Mouse (Mus musculus) midbrain, embryonic 12.5 days (tissue): ENCODE results near the gene Tbxas1. TPM values are rescaled to one million over a fixed set of nuclear protein-coding genes. Genes with fewer than 3 reads are reported as not detected.

Source experiments
- ATAC-seq: fragments of 200-750 bp; cut with Nextera tagmentation; 2 replicates; pipeline ENCODE4 v1.8.0; 2017; ENCODE audit warnings: low read depth, moderate TSS enrichment, moderate library complexity; ENCODE audit not compliant: low FRiP score
- H3K27ac ChIP-seq: fragments of 300-500 bp; sonication (generic); replicated peaks from 2 replicates; pipeline ENCODE4 v1.5.1; 2016; ENCODE audit warnings: mild to moderate bottlenecking
- H3K27me3 ChIP-seq: fragments of 300-500 bp; sonication (generic); 2 replicates; pipeline ENCODE4 v1.6.1; 2016; ENCODE audit warnings: mild to moderate bottlenecking
- H3K36me3 ChIP-seq: fragments of 300-500 bp; sonication (generic); 2 replicates; pipeline ENCODE4 v1.6.1; 2016
- H3K4me1 ChIP-seq: fragments of 300-500 bp; sonication (generic); 2 replicates; pipeline ENCODE4 v1.6.1; 2016
- H3K4me2 ChIP-seq: fragments of 300-500 bp; sonication (generic); replicated peaks from 2 replicates; pipeline ENCODE4 v1.6.1; 2016; ENCODE audit warnings: mild to moderate bottlenecking, moderate library complexity
- H3K4me3 ChIP-seq: fragments of 300-500 bp; sonication (generic); 2 replicates; pipeline ENCODE4 v1.5.1; 2016; ENCODE audit warnings: mild to moderate bottlenecking
- H3K9ac ChIP-seq: fragments of 300-500 bp; sonication (generic); replicated peaks from 2 replicates; pipeline ENCODE4 v1.6.1; 2016; ENCODE audit warnings: mild to moderate bottlenecking, moderate library complexity
- H3K9me3 ChIP-seq: fragments of 300-500 bp; sonication (generic); 2 replicates; pipeline ENCODE4 v1.6.1; 2016; ENCODE audit warnings: mild to moderate bottlenecking
- WGBS: fragments of 180-500 bp; shearing (Covaris S2); methylation state at CpG from one replicate; pipeline ENCODE4 v1.1.7; 2016; 5-methylcytosine and 5-hydroxymethylcytosine counted together
- polyA plus RNA-seq: library from polyadenylated mRNA; unstranded; fragments of >200 nt; fragmentation: Nextera tagmentation; extraction: Ambion mirVana; gene quantifications from 2 replicates; pipeline ENCODE4 v1.2.1, GENCODE M21; 2016

Gene Tbxas1
- polyA plus RNA-seq, 1 experiment from 2014 or later: 2.2 TPM

- no peak overlapping the region for H3K27ac ChIP-seq
- H3K4me1 ChIP-seq: peaks cover 21% of the 10 kb centered on the region
- no peak overlapping the region for H3K4me2 ChIP-seq
- H3K4me3 ChIP-seq: no peak overlapping the region
- WGBS: 84% methylated on average over 1 of the region's 1 CpGs
- no peaks in the 10 kb centered on the region for H3K27me3 ChIP-seq
- 0 out of 2 replicates have a peak, but pooled peaks cover 5% of the 10 kb centered on the region for H3K36me3 ChIP-seq
- ATAC-seq: no peak
- no peak overlapping the region for H3K9ac ChIP-seq
- no peaks in the 10 kb centered on the region for H3K9me3 ChIP-seq
Observed at GRCm38 (mm10) chr6:38840780-38841179, 34.4 kb upstream of the Tbxas1 start.

DNA sequence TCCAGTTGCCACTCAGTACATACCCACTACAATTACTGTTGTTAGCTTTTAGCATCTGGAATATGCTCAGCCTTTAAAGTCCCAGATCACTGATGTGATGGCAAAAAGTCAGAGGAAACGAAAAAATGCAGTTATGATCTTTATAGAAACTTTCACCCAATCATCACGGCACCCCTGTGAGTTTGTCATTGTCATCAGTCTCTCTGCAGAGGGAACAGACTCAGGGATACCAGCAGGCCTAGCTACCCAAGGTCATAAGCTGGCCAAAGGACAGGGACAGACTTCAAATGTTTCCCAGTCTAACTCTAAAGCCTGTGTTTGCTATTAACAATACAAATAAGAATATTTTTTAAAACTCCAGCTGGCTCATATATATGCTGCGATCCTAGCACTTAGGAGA lies 33.7 kb upstream of the Tbxas1 start:
- 90% methylated on average over 3 of the region's 3 CpGs for WGBS
- H3K27ac ChIP-seq: no peak overlapping the region
- H3K9ac ChIP-seq: no peak overlapping the region
- peaks cover 28% of the 10 kb centered on the region for H3K4me1 ChIP-seq
- H3K9me3 ChIP-seq: no peaks in the 10 kb centered on the region
- H3K27me3 ChIP-seq: no peaks in the 10 kb centered on the region
- H3K4me3 ChIP-seq: no peak overlapping the region
- no peak for ATAC-seq
- H3K4me2 ChIP-seq: no peak overlapping the region
- 0 out of 2 replicates have a peak, but pooled peaks cover 5% of the 10 kb centered on the region for H3K36me3 ChIP-seq

DNA sequence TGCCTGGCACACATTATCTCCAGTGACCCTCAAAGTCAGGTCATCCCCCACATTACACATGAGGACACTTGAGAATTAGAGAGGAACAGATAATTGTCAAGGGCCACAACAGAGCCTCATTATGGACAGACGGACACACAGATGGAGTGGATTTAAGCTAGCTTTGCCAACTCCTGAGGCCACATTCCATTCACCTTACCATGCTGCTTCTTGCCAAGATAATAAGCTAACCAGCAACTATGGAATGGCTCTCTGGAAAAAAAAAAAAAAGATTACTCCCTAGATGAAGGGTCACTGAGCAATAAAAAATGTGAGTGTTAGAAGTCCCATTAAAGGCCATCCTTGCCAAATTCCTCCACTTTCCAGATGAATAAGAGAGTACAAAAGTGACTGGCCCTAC lies 30.1 kb upstream of the Tbxas1 start:
- ATAC-seq: no peak
- Histone ChIP-seq H3K4me2 (no peak overlapping the region), H3K36me3 (no peaks in the 10 kb centered on the region), H3K4me1 (peaks cover 51% of the 10 kb centered on the region), H3K27ac (no peak overlapping the region), H3K4me3 (no peak overlapping the region), H3K27me3 (no peaks in the 10 kb centered on the region), H3K9me3 (no peaks in the 10 kb centered on the region), H3K9ac (no peak overlapping the region)
- WGBS: 51% methylated on average over 1 of the region's 1 CpGs

DNA sequence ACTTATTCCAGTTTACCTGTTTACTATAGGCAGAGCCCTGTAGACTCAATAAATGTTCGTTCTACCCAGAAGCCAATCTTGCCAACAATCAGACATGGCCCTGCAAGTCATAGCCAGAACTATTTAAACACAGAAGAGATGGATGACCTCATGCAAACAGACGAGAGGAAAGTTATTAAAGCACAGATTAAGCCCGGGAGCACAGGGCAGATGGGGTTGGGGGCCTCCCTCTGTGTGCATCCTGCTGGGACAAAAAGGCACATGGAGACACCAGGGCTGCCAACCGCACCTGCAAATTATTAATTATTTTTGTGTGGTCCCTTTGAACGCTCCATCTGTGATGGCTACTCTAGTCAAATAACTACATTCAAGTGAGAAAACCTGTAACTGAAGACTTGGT lies 29.3 kb upstream of the Tbxas1 start:
- H3K4me3 ChIP-seq: no peak overlapping the region
- H3K36me3 ChIP-seq: no peaks in the 10 kb centered on the region
- peaks cover 47% of the 10 kb centered on the region for H3K4me1 ChIP-seq
- H3K27me3 ChIP-seq: no peaks in the 10 kb centered on the region
- no peaks in the 10 kb centered on the region for H3K9me3 ChIP-seq
- H3K9ac ChIP-seq: no peak overlapping the region
- WGBS: 54% methylated on average over 5 of the region's 5 CpGs
- no peak for ATAC-seq
- no peak overlapping the region for H3K27ac ChIP-seq
- H3K4me2 ChIP-seq: no peak overlapping the region

GRCm38 (mm10) chr6:38846330-38847195 lies 28.6 kb upstream of the Tbxas1 start:
- WGBS: 81% methylated on average over 6 of the region's 6 CpGs
- Histone ChIP-seq H3K9me3 (no peaks in the 10 kb centered on the region), H3K4me1 (peaks cover 47% of the 10 kb centered on the region), H3K36me3 (no peaks in the 10 kb centered on the region), H3K4me3 (no peak overlapping the region), H3K27ac (no peak overlapping the region), H3K4me2 (no peak overlapping the region), H3K27me3 (no peaks in the 10 kb centered on the region), H3K9ac (no peak overlapping the region)
- no peak for ATAC-seq

DNA sequence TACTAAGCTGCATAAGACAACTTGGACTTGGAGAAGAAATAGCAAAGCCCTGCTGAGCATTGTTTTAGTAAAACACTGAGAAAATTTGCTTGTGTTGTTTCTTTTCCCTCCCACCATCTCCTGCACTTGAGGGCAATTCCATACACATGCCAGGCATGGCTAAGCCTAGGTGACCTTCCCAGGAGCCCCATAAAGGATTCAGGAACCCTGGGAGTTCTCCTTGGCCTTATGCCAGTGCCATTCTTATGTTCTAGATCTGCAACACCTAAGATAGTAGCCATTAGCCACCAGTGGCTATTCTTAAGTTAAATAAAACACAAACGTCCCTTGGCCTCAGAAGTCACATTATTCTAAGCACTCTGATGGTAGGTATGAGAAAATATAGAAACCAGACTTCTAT lies 27.8 kb upstream of the Tbxas1 start:
- Histone ChIP-seq H3K27ac (0 out of 2 replicates have a peak overlapping the region, but pooled peaks have one; percentile 0), H3K4me1 (peaks cover 47% of the 10 kb centered on the region)
- WGBS: 79% methylated on average over 1 of the region's 1 CpGs

GRCm38 (mm10) chr6:38847958-38848910 lies 27.0 kb upstream of the Tbxas1 start:
- peak overlapping the region; percentile 60; the same call in 1 of the 2 replicates for H3K27ac ChIP-seq

More for the DNA sequence above, 27.8 kb upstream of the Tbxas1 start:
- H3K27me3 ChIP-seq: no peaks in the 10 kb centered on the region
- ATAC-seq: no peak
- no peak overlapping the region for H3K4me2 ChIP-seq
- H3K9me3 ChIP-seq: no peaks in the 10 kb centered on the region
- no peaks in the 10 kb centered on the region for H3K36me3 ChIP-seq
- no peak overlapping the region for H3K4me3 ChIP-seq
- no peak overlapping the region for H3K9ac ChIP-seq

DNA sequence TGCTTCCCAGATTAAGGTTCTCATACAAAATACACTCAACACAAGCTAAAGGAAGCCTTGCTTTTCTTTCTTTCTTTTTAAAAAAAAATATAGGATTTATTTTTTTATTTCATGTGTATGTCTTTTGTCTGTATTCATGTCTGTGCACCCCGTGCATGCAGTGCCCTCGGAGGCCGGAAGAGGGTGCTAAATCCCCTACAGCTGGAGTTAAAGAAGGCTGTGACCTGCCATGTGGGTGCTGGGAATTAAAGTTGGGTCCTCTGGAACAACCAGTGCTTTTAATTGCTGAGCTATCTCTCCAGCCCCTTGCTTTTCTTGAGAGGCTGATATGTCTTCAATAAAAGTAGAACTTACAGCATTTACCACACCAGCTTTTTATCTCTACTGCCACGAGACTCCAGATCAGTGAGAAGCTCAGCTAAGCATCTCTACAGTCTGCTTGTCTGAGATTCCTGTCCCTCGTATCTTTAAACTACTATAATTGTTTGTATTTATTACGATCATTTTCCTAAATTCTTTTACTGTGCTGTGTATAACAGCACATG lies 24.4 kb upstream of the Tbxas1 start:
- Histone ChIP-seq H3K4me2 (no peak overlapping the region), H3K36me3 (no peaks in the 10 kb centered on the region), H3K4me3 (no peak overlapping the region), H3K9ac (no peak overlapping the region), H3K9me3 (no peaks in the 10 kb centered on the region), H3K4me1 (peaks cover 41% of the 10 kb centered on the region), H3K27ac (no peak overlapping the region), H3K27me3 (no peaks in the 10 kb centered on the region)
- ATAC-seq: no peak
- WGBS: 98% methylated on average over 6 of the region's 6 CpGs

More at GRCm38 (mm10) chr6:38847958-38848910, 27.0 kb upstream of the Tbxas1 start:
- Histone ChIP-seq H3K4me3 (no peak overlapping the region), H3K9me3 (no peaks in the 10 kb centered on the region), H3K9ac (no peak overlapping the region), H3K4me2 (no peak overlapping the region), H3K27me3 (no peaks in the 10 kb centered on the region), H3K4me1 (peaks cover 47% of the 10 kb centered on the region), H3K36me3 (no peaks in the 10 kb centered on the region)
- ATAC-seq: no peak
- WGBS: 55% methylated on average over 3 of the region's 3 CpGs

- H3K4me2 ChIP-seq: no peak overlapping the region
- H3K4me3 ChIP-seq: no peak overlapping the region
- H3K27me3 ChIP-seq: no peaks in the 10 kb centered on the region
- ATAC-seq: no peak
- H3K9ac ChIP-seq: no peak overlapping the region
- H3K27ac ChIP-seq: no peak overlapping the region
- no peaks in the 10 kb centered on the region for H3K36me3 ChIP-seq
- peaks cover 32% of the 10 kb centered on the region for H3K4me1 ChIP-seq
- no peaks in the 10 kb centered on the region for H3K9me3 ChIP-seq
- 89% methylated on average over 2 of the region's 2 CpGs for WGBS
Observed at GRCm38 (mm10) chr6:38851740-38852139, 23.5 kb upstream of the Tbxas1 start.

DNA sequence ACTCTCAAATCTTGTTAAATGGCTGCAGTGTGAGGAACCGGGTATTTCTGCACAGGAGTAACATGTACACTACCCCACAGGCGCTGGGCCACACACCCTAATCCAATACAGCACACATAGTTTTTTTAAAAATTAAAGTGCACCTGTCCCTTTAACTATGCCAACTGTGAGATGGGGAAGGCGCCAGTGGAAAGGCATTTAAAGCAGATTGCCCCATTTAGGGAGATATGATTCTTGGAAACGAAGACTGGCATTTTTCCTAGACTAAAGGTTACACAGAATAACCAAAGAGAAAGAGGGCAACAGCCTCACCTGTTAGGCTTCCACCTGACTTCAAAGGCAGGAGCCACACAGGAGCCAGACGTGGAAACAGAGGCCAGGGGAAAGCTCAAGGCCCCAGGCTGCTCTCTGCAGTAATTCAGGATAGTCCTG lies 21.6 kb upstream of the Tbxas1 start:
- H3K4me2 ChIP-seq: no peak overlapping the region
- no peak overlapping the region for H3K4me3 ChIP-seq
- 84% methylated on average over 5 of the region's 5 CpGs for WGBS
- H3K27me3 ChIP-seq: no peaks in the 10 kb centered on the region
- H3K36me3 ChIP-seq: no peaks in the 10 kb centered on the region
- no peak overlapping the region for H3K27ac ChIP-seq
- no peak overlapping the region for H3K9ac ChIP-seq
- ATAC-seq: no peak
- no peaks in the 10 kb centered on the region for H3K9me3 ChIP-seq
- peaks cover 13% of the 10 kb centered on the region for H3K4me1 ChIP-seq

GRCm38 (mm10) chr6:38859819-38860218 lies 15.4 kb upstream of the Tbxas1 start:
- Histone ChIP-seq H3K4me1 (peaks cover 8% of the 10 kb centered on the region; the same call in 1 of the 2 replicates), H3K9ac (no peak overlapping the region), H3K27me3 (no peaks in the 10 kb centered on the region), H3K4me2 (no peak overlapping the region), H3K4me3 (no peak overlapping the region), H3K36me3 (no peaks in the 10 kb centered on the region), H3K27ac (no peak overlapping the region), H3K9me3 (no peaks in the 10 kb centered on the region)
- no peak for ATAC-seq
- WGBS: 93% methylated on average over 1 of the region's 1 CpGs
